Mouse (Mus musculus): ENCODE data around the gene Mettl27. TPM values are rescaled to one million over a fixed set of nuclear protein-coding genes. Genes with fewer than 3 reads are reported as not detected.
"Not testable (repeated sequence)": the region's sequence is repeated elsewhere in the genome, so short reads cannot be mapped to it uniquely, and the experiment has no call there.

Mettl27 gene
- polyA plus RNA-seq, 1 experiment = 5.8 TPM

GRCm38 (mm10) chr5:134933281-134933680, 1.1 kb downstream of the Mettl27 start:
- peaks cover 38% of the 10 kb centered on the region for H3K4me1 ChIP-seq (ENCODE audit: control insufficient read depth)
- TF ChIP-seq TAL1 (IDR thresholded peaks at IDR 0.05; ENCODE audit: low read length) = no peak
- no peak for TF ChIP-seq GATA1 (IDR thresholded peaks at IDR 0.05; ENCODE audit: low read length)
- H3K36me3 ChIP-seq (ENCODE audit: control insufficient read depth) = peaks cover 26% of the 10 kb centered on the region
- H3K4me3 ChIP-seq (replicated peaks) = peak overlapping the region; percentile 66
- no peaks in the 10 kb centered on the region for H3K9me3 ChIP-seq (ENCODE audit: control insufficient read depth, low read length)
- peaks cover 21% of the 10 kb centered on the region for H3K27me3 ChIP-seq (ENCODE audit: control insufficient read depth)

- Histone ChIP-seq H3K27me3 (ENCODE audit: control insufficient read depth) (peaks cover 21% of the 10 kb centered on the region), H3K4me1 (ENCODE audit: control insufficient read depth) (peaks cover 38% of the 10 kb centered on the region), H3K4me3 (replicated peaks) (peak overlapping the region; percentile 66), H3K36me3 (ENCODE audit: control insufficient read depth) (peaks cover 26% of the 10 kb centered on the region)
- not testable (repeated sequence) for H3K9me3 ChIP-seq (ENCODE audit: control insufficient read depth, low read length)
Measured at GRCm38 (mm10) chr5:134933686-134934085, 1.5 kb downstream of the Mettl27 start.

DNA sequence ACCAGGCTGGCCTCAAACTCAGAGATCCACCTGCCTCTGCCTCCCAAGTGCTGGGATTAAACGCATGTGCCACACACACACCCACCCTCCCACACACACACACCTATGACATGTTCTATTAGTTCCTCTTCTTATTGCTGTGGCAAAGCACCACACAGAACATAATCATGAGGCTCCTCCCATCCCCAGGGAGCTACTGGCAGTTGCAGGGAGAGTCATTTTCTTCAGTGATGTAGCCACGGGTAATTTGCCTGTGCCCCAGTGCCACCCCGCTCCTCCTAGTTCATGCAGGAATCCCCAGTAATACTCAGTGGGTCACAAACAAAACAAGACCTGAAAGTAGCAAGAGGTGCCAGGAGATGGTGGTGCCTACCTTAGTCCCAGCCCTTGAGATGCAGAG, 2.5 kb downstream of the Mettl27 start:
- H3K36me3 ChIP-seq (ENCODE audit: control insufficient read depth) = peaks cover 26% of the 10 kb centered on the region
- peaks cover 13% of the 10 kb centered on the region for H3K27me3 ChIP-seq (ENCODE audit: control insufficient read depth)
- TF ChIP-seq GATA1 (IDR thresholded peaks at IDR 0.05; ENCODE audit: low read length) (no peak), TAL1 (IDR thresholded peaks at IDR 0.05; ENCODE audit: low read length) (no peak)
- peaks cover 38% of the 10 kb centered on the region for H3K4me1 ChIP-seq (ENCODE audit: control insufficient read depth)
- H3K4me3 ChIP-seq (replicated peaks) = no peak overlapping the region
- no peaks in the 10 kb centered on the region for H3K9me3 ChIP-seq (ENCODE audit: control insufficient read depth, low read length)

DNA sequence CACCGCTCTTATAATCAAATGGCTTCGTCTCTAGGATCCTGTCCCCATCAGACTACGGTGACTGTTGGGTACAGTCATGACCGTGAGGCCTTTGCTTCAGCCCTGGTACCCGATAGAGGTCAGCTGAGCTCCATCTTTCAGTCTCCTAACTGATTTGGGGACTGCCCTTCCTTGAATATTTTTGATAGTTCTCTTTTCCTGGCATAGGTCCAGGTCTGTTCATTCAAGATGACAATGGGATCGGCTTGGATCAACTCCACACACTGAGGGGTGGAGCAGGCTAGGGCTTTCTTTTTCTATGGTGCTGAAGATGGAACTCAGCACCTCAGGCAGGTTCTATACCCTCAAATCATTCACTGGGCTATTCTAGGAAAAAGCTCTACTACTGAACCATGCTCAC, 3.9 kb downstream of the Mettl27 start:
- H3K4me1 ChIP-seq (ENCODE audit: control insufficient read depth) = peaks cover 42% of the 10 kb centered on the region
- H3K27me3 ChIP-seq (ENCODE audit: control insufficient read depth) = peaks cover 3% of the 10 kb centered on the region
- TF ChIP-seq TAL1 (IDR thresholded peaks at IDR 0.05; ENCODE audit: low read length) = no peak
- no peak for TF ChIP-seq GATA1 (IDR thresholded peaks at IDR 0.05; ENCODE audit: low read length)
- H3K36me3 ChIP-seq (ENCODE audit: control insufficient read depth) = peaks cover 26% of the 10 kb centered on the region
- no peaks in the 10 kb centered on the region for H3K9me3 ChIP-seq (ENCODE audit: control insufficient read depth, low read length)
- no peak overlapping the region for H3K4me3 ChIP-seq (replicated peaks)

DNA sequence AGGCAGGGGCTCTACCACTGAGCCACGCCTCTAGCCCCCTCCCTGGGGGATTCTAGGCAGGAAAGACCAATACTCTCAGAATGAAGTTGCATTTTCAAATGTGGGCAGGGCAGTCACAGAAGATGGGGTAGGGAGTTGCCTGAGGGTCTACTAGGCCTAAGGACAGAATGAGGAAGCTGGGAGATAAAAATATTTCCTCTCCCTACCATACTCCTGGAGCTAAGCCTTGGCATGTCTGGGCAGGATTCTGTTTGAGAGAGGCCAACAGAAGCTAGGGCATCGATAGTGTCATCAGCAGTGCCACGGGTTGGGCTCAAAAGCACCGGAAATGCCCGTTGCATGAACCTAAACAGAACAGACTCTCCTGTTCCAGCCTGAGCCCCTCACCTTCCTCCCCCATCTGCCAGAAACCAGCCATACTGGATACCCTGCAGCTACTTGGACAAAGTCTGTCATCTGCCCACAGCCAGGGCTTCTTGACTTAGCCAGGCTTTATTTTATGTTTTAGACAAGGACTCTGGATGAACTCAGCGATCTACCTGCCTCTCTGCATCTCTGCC, 4.5 kb downstream of the Mettl27 start:
- H3K36me3 ChIP-seq (ENCODE audit: control insufficient read depth) = peaks cover 26% of the 10 kb centered on the region
- no peaks in the 10 kb centered on the region for H3K27me3 ChIP-seq (ENCODE audit: control insufficient read depth)
- TF ChIP-seq TAL1 (IDR thresholded peaks at IDR 0.05; ENCODE audit: low read length) (no peak), GATA1 (IDR thresholded peaks at IDR 0.05; ENCODE audit: low read length) (no peak)

DNA sequence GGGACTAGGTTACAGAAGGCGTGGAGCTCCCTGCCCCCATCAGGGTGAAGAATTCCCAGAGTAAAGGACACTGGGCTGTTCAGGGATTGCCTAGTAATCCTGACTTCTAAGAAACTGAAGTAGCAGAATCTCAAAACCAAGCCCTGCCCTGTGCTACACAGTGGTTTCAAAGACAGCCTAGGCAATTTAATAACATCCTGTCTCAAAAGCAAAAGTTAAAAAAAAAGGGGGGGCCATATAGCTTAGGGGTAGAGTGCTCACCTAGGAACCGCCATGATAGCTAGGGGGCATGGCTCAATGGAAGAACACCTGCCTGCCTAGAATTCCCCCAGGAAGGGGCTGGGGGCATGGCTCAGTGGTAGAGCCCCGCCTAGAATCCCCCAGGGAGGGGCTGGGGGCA, 6.9 kb downstream of the Mettl27 start:
- peaks cover 17% of the 10 kb centered on the region for H3K36me3 ChIP-seq (ENCODE audit: control insufficient read depth)
- no peaks in the 10 kb centered on the region for H3K27me3 ChIP-seq (ENCODE audit: control insufficient read depth)
- TF ChIP-seq GATA1 (IDR thresholded peaks at IDR 0.05; ENCODE audit: low read length) (no peak), TAL1 (IDR thresholded peaks at IDR 0.05; ENCODE audit: low read length) (no peak)
- H3K4me1 ChIP-seq (ENCODE audit: control insufficient read depth) = peaks cover 17% of the 10 kb centered on the region
- H3K4me3 ChIP-seq (replicated peaks) = no peak overlapping the region
- no peaks in the 10 kb centered on the region for H3K9me3 ChIP-seq (ENCODE audit: control insufficient read depth, low read length)

More for the DNA sequence above, 4.5 kb downstream of the Mettl27 start:
- H3K9me3 ChIP-seq (ENCODE audit: control insufficient read depth, low read length) = no peaks in the 10 kb centered on the region
- no peak overlapping the region for H3K4me3 ChIP-seq (replicated peaks)
- peaks cover 37% of the 10 kb centered on the region for H3K4me1 ChIP-seq (ENCODE audit: control insufficient read depth)

DNA sequence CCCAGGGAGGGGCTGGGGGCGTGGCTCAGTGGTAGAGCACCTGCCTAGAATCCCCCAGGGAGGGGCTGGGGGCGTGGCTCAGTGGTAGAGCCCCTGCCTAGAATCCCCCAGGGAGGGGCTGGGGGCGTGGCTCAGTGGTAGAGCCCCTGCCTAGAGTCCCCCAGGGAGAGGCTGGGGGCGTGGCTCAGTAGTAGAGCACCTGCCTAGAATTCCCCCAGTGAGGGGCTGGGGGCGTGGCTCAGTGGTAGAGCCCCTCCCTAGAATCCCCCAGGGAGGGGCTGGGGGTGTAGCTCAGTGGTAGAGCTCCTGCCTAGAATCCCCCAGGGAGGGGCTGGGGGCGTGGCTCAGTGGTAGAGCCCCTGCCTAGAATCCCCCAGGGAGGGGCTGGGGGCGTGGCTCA, 7.4 kb downstream of the Mettl27 start:
- H3K27me3 ChIP-seq (ENCODE audit: control insufficient read depth); H3K9me3 ChIP-seq (ENCODE audit: control insufficient read depth, low read length); H3K4me3 ChIP-seq (replicated peaks): not testable (repeated sequence)
- H3K4me1 ChIP-seq (ENCODE audit: control insufficient read depth) = peaks cover 14% of the 10 kb centered on the region
- H3K36me3 ChIP-seq (ENCODE audit: control insufficient read depth) = peaks cover 12% of the 10 kb centered on the region

- Histone ChIP-seq H3K36me3 (ENCODE audit: control insufficient read depth) (no peaks in the 10 kb centered on the region; the same call in 1 of the 2 replicates), H3K27me3 (ENCODE audit: control insufficient read depth) (peaks cover 14% of the 10 kb centered on the region), H3K4me3 (replicated peaks) (no peak overlapping the region), H3K9me3 (ENCODE audit: control insufficient read depth, low read length) (no peaks in the 10 kb centered on the region), H3K4me1 (ENCODE audit: control insufficient read depth) (peaks cover 12% of the 10 kb centered on the region)
- TF ChIP-seq GATA1 (IDR thresholded peaks at IDR 0.05; ENCODE audit: low read length) = no peak
- TF ChIP-seq TAL1 (IDR thresholded peaks at IDR 0.05; ENCODE audit: low read length) = no peak
Measured at GRCm38 (mm10) chr5:134941472-134942209, 9.5 kb downstream of the Mettl27 start.

DNA sequence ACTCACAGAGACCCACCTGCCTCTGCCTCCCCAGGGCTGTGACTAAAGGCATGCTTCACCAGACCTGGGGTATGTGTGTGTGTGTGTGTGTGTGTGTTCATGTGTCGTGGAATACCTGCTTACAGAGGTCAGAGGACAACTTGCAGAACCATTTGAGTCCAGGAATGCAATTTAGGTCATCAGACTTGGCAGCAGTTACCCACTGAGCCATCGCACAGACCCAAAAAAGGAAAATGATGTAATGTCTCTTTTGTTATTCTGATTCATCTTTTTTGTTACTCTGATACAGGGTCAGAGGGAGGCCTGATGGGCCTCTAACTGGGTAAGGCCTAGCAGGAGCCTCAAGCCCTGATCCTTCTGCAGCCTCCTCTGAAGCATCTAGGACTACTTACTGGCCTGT, 10.6 kb downstream of the Mettl27 start:
- no peak overlapping the region for H3K4me3 ChIP-seq (replicated peaks)
- peaks cover 12% of the 10 kb centered on the region for H3K4me1 ChIP-seq (ENCODE audit: control insufficient read depth)
- no peak for TF ChIP-seq GATA1 (IDR thresholded peaks at IDR 0.05; ENCODE audit: low read length)
- TF ChIP-seq TAL1 (IDR thresholded peaks at IDR 0.05; ENCODE audit: low read length) = no peak
- H3K9me3 ChIP-seq (ENCODE audit: control insufficient read depth, low read length) = no peaks in the 10 kb centered on the region
- H3K27me3 ChIP-seq (ENCODE audit: control insufficient read depth) = peaks cover 21% of the 10 kb centered on the region
- H3K36me3 ChIP-seq (ENCODE audit: control insufficient read depth) = no peaks in the 10 kb centered on the region; the same call in 1 of the 2 replicates
